Mouse (Mus musculus): ENCODE measurements at regions not wholly inside any gene's neighbourhood (a gene's known extent, or its start where the extent isn't known, plus 50 kb on each side); places are given as distances from the start of the nearest gene placed in this dataset.

DNA sequence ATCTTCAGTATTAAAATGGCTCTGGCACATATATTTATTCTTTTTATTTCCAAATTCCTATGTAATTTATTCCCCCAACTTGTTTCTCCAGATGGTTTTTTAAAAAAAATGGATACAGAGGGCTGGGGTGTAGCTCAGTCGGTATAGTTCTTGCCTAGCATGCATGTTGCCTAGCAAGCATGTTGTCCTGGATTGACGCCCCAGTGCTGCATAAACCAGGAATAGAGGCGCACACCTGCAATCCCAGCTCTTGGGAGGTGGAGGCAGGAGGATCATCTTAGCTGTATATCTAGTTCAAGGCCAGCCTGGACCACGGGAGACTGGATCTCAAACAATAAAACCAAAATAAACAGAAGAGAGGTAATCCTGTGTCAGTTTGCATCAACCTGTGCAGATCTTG lies 183.5 kb upstream of the Jmjd1c start:
- DNase-seq: no peak

DNA sequence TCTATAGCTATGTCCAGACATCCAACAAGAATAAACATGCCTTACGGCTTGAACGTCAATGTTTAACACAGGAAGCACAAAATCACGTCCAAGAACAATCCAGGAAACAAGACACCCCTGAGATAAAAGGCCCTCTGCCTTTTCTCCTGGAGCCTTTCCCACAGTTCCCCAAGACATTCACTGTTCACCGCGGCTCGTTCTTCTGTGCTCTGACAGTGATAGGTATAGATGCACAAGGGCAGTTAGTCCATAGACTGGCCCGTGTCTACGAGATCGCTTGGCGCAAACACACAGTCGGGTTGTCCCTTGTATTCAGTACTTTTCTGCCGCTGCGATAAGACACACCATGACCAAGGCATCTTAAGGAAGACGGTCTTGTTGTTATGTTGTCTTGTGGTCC lies 182.7 kb upstream of the Jmjd1c start:
- no peak for DNase-seq

DNA sequence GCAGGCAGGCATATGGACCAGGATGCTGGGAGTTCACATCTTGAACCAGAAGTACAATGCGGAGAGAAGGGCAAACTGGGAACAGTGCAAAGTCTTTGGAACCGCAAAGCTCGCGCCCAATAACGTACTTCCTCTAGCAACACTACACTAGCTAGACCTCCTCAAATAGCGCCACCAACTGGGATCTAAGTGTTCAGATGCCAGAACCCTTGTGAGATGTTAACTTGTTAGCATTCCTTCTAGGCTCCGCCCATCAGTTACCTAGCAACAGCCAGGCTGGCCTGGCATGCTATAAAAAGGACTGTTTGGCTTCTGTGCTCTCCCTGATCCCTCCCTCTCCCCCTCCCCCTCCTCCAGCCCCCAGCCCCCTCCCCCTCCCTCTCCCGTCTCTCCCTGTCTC lies 182.3 kb upstream of the Jmjd1c start:
- no peak for DNase-seq

DNA sequence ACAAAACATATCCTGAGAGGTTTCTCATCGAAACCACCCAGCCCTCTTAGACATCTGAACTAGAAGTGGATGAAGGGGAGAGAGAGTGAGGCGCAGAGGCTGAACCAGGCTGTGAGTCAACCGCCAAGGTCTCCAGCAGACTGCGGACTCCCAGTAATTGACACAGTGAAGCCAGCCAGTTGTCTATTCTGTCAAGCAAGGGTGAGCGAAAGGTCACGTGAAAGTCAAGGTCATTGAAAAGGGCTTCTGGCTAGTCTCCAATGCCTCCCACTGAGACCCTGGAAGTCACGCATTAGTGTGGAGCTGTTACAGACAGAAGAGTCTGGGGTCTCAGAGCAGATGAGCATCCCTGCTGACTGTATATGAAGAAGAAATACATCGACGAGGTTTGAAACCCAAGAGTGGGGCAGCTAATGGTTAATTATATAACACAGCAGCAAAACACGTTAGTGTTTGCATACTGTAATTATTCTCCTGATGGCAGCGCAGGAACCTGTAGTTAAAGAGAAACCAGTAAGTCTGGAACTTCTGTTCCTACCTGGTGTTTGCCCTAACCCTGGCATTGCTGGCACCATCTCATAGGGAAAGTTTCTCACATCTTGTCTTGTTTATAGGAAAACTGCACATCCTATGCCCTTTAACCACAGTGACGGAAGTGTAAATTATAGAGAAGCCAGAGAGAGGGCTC lies 181.5 kb upstream of the Jmjd1c start:
- no peak for DNase-seq

DNA sequence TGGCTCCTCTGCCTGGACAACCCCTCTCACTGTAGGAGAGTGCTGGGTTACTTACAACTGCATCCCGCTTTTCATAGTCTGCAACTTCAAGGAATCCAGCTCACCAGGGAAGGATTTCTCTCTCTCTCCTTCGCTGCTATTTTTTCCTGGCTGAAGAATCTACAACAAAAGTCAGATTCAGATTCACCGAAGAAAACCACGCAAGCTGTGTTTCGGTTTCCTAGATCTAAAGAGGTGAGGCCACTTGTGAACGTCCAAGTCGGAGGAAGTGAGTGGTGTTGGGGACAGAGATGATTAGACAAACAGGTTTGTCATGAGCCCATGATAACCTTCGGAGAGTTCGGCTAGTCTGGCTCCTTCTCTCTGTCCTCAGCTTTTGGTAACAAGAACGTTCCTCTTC lies 180.1 kb upstream of the Jmjd1c start:
- no peak for DNase-seq

DNA sequence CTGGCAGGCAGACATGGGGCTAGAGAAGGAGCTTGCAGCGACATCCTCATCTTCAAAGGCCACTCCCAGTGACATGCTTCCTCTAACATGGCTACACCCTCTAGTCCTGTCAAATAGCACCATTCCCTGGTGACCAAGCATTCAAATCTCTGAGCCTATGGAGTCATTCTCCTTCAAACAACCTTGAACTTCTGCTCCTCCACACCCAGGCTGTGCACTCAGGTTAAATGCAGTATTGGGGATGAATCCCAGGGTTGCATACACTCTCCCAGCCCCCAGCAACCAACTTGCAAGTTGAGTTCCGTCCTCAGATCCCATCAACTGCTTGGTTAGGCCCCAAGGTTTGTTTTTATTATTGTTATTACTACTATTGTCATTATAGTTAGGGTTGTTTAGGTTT lies 178.2 kb upstream of the Jmjd1c start:
- no peak for DNase-seq

DNA sequence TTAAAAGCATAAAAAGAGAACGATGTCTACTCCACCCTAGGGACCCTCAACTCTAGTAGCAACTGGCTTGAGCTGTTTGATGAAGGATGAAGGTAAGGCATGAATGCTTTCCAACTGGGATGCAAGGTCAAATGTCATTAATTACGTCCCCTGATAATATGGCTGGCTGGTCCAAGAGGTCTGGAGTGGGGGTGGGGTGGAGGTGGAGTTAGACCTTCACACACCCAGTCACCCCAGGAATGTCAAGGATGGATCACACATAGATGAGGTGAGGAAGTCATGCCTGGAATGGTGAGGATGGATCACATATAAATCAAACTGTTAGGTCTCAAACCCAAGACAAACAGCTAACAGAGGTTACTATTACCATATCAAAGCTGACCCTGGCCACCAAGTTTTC lies 177.2 kb upstream of the Jmjd1c start:
- DNase-seq: no peak

DNA sequence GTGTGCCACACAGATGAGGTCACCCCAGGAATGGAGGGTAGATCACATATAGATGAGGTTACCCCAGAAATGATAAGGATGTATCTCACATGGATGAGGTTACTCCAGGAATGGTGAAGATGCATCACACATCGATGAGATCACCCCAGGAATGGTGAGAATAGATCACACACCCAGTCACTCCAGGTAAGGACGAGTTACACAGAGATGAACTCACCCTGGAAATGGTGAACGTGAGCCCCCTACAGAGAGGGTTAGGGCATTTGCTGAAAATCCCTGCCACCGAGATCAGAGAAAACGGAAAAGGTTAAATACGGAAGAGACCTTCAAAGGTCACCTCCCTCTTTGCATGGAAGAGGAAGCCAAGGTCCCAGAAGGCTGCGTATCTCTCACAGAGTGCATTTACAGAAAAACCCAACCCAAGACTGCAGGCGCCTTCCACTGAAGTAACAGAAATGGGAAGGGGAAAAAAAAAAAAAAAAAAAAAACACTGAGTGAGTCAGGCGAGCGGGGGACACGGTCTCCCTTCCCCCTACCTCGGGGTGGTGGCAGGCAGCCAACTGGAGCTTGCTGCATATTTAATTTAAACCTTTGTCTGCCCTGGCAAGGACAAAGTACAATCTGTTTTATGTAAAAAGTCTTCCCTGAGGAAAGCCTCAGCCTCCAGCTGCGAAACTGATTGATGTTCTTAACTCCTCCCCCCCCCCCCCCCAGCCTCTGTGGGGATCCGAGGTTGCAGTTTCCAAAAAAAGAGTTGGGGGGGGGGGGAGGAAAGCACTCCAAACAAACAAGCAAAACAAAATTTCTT lies 175.8 kb upstream of the Jmjd1c start:
- DNase-seq: peak; percentile 55

DNA sequence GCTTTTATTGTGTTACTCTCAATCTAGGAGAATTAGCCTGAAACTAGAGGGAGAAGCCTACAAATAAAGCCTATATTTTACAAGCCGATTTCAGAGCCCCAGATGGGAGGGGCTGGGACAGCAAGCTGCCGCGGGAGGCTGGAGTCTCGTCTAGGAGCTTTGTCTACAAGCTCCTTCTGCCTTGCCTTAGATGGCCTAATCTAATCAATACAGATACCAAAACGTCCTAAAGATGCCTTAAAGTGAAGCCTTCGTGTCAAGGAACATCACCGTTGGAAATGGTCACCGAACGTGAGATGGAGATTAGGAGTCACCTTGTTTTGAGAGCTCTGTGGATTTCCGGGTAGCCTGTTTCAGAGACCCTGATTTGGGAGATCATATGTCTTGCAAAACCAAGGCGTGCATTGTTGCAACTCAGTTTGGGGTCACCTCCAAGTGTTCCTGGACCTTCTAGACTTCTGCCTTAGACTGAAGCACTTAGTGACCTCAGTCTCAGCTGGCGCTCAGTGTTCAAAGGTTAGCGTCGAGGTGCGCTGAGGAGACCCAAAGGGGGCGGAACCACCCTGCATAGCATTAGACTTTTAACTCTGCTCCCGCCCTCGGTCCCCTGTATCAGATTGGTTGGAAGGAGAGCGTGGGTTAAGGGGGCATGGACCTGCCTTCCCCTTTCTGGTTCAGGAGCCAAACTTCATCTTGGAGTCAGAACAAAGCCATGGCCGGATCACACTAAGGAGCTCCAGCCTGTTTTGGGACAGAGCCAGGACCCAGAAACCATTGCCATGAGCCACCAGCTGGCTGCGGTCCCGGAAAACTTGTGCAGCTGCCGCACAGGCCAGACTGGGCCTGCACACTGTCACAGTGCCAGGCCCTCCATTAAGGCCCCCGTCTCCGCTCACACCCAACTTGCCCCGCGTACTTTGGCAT lies 174.9 kb upstream of the Jmjd1c start:
- peak; percentile 85 for DNase-seq

DNA sequence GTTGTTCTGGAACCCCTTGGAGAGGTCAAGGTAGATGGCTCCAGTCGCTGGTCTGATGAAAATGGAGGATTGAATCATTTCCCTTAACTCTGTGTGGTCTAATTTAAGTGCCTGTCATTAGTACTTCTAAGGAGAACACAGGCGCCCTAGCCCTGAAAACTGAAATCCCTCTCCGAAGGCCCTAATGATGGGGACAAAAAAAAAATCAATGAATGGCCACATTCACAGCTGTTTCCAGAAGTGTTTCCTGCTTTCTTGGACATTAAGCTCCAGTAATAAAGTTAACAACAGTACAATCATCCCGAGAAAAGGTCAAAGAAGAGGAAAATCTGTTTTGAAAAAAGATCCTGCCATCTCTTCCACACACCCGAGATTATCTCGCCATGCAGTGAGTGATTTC lies 174.1 kb upstream of the Jmjd1c start:
- DNase-seq: no peak

DNA sequence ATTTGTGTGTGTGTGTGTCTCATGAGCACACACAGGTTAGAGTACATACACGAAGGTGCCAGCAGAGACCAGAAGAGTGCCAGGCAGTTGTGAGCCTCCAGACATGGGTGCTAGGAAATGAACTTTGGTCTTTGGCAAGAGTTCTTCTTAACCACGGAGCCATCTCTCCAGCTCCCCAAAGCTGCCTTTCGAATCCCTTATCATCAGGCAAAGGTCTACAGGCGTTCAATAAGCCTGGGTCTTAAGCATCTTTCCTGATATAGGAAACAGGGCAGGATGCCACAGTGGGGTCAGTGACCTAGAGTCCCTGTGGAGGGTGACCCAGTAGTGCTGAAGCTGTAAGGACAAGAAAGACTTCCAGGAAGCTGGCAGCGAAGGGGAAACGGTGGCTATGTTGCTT lies 173.6 kb upstream of the Jmjd1c start:
- DNase-seq: no peak

DNA sequence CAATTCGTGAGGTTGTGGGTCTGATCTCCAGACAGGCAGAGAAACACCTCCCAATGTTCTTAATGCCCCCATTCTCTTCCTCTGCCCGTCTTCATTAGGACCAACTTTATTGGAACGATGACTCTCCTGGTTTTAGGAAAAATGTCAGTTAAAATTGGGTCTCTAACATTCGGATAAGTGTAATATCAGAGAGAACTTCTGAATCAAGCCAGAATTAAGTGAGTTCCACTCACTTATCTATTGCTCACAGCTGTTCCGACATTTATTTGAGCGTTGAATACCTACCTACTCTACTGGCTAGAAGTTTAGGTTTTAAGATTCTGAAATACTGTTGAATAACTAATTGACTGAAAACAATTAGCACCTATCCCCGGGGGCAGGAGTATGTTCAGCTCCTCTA lies 172.0 kb upstream of the Jmjd1c start:
- DNase-seq: no peak

DNA sequence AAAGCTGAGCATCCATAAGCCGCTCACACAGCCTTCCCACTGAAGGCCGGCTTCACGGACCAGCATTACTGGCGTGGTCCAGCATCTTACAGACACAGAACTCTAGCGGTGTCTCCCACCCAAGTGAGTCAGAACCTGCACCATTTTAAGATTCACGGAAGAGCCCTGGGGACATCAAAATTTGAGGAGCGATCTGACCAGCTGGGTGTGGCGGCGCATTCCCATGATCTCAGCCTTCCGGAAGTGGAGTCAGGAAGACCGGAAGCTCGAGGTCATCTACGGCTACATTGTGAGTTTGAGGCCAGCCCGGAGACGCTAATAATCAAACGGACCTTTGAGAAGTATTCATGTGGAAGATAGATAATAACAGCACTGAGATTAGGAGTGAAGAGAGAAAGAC lies 171.5 kb upstream of the Jmjd1c start:
- DNase-seq: no peak

DNA sequence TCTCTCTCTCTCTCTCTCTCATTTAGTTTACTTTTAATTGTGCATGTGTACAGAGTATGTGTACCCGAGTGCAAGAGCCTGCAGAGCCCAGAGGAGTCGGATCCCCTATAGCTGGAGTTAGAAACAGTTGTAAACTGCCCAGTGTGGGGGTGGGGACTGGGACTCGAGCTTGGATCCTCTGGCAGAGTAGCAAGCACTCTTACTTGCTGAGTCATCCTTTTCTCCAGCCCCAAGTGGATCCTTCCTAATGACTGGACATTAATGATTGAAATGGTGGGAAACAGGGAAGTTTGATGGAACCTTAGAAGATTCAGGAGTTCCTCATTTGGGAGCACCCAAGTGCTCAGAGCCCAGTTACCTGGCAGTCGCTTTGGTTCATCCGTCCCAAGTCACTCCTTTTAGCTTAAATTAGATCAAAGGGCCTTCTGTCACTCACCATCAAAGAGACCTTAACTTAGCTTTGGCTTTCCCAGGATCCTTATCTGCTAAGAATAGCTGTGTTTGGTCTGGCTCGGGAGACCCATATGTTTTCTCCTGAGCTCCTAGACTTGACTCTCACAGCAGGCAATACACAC lies 170.3 kb upstream of the Jmjd1c start:
- DNase-seq: no peak

DNA sequence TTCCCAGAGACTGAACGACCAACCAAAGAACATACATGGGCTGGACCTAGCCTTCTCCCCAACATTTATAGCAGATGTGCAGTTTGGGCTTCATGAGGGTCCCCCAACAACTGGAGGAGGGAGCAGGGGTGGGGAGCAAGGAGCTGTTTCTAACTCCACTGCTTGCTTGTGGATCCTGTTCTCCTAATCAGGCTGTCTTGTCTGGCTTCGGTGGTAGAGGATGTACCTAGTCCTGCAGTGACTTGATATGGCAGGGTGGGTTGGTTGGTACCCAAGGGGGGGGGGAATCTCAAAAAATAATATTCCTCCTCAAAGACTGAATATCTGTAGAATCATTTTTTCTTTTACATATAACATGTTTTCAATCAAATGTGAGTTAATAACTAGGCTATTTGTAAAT lies 168.3 kb upstream of the Jmjd1c start:
- no peak for DNase-seq

DNA sequence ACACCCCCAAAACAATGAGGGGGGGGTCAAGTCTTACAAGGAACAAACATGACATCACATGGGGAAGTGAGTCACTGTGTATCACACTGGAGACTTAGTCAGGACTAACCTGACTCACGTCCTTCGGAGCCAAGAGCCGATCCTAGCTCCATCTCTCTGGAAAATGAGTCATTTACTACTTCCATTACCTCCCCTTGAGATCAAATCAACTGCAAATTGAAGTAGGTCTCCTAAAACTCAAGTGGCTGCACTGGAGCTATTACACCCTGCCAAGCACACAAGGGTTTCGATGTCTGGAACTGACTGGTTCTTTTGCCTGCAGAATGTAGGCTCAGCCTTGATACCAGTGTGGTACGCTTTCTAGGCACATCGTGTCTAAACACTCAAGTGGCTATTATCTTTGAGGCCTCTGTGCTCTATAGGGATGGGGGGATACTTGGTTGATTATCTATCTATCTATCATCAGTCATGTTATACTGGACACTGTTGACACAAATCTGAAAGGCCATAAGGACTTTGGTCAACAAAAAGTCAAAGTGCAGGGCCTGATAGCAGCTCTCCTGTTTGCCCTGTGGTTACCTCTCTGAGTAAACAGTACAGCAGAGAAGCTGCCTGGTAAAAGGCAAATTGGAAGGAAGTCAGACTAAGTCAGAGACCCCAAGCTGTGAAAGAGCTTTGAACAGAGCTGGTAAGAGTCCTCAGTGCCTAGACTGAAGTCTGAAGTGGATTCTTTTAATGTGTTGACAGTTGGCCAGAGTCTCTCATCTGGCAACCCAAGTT lies 167.5 kb upstream of the Jmjd1c start:
- no peak for DNase-seq

DNA sequence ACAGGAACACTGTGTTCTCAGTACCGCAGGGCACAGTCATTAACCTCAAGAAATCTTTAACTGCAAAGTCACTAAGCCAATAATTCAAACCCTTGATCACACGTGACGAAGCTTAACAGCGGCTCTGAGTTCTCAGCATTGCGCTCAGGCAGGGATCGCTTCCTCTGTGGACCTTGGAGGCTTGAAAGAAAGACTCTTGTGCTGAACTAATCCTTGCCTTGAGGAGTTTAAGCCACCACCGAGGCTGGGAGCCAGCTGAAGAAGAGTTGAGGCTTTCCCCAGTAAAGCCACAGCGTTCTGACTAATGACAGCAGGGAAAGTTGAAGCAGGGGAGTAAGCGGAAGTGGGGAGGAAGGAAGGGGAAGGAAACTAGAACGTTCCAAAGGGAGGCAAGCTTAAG lies 165.4 kb upstream of the Jmjd1c start:
- no peak for DNase-seq

DNA sequence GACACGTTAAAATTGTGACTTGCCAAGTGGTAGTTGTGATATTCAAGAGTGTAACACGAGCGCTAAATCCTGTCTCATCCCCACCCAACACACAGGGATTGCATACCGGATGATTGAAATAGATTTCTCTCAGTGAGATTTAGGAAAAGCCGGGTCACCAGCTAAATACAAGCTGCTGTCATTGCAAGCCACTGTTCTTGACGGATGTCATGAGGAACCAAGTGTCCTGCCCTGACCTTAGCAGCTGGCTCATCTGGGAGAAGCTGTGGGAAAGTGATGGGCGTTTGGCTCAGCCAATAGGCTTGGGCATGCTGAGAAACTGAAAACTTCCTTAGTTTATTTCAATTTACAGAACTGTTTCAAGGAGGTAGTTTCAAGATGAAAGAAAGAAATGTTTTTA lies 164.4 kb upstream of the Jmjd1c start:
- no peak for DNase-seq

DNA sequence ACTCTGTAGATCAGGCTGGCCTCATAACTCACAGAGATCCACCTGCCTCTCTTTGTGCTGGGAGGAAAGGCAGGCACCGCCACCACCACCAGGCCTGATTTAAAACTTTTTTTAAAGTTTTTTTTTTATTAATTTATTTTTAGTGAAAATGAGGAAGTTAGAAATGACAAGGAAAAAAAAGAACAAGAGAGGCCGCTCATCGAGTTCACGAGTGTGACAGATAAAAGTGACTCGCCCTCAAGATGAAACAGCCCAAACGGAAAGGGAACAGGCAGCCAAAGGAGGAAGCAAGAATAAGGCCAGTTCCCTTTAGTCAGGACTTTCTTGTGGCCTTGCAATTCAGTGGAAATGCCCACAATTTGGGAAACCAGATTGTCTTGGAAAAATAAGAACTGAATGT lies 163.4 kb upstream of the Jmjd1c start:
- DNase-seq: no peak

DNA sequence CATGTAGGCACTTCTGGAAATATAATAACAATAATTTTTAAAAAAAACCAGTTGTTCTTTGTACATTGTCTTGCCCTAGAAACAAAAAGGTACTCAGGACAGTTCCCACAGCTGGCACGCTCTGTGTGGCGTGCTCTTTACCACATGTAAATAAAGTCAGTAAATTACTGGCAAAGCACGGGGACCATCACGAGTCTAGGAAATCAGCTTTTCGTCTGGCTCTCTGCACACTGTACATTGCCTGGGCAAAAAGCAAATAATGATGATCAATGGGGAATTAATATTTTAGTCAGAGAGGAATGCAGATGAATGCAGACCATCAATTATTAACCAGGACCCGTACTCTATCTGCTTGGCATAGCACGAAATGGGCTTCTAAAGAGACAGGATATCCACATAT lies 162.2 kb upstream of the Jmjd1c start:
- no peak for DNase-seq

DNA sequence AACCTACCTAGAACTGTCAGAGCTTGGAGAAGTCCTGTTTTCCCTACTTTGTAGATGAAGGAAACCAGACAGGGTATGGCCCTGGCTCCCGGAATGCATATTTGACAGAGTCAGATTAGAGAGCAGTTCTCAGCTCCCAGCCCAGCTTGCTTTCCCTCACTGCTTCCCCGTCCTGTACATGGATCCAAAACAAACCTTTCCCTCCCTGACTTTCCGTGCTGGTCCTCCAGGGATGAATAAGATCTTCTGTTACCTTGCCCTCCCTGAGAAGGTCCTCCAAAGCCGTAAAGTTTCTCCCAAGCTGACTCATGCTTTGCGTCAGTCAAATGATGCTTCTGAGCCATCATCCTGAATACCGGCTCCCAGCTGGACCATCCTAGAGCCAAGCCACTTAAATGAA lies 160.2 kb upstream of the Jmjd1c start:
- no peak for DNase-seq

DNA sequence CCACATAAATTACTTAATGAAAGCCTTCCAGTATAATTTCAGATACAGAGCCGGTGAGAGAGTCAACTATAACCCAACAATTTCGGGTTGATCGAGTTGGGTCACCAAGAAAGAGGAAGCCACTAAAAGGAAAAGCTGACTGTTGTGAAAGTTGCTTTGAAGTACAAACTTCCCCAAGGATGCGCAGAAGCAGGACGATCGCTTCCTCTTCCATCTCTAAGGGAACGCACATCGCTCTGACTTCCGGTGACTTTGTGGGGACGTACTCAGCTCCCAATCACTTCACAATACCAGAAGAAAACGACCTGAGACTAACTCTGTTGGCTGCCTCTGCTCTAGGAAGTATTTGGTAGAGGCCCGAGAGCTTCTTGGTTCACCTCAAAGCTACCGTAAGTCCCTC lies 158.8 kb upstream of the Jmjd1c start:
- DNase-seq: no peak

DNA sequence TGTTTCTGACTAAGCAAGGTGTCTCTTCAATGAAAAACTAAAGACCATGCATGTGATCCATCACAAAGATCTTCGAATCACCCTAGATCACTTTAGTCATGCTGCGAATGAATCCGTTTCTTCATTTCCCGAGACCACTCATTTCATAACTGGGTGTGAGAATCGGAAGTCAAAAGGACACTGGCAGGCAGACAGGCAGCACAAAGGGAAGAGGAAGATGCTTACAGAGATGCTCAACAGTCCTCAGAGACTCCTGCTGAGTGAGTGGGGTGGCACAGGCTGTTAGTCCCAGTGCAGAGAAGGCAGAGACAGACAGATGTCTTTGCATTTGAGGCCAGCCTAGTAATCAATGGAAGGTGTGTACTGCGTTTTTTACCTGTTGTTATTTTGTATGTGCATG lies 155.6 kb upstream of the Jmjd1c start:
- no peak for DNase-seq
